Mouse (Mus musculus): ENCODE measurements around the gene Aaed1. TPM values are rescaled to one million over a fixed set of nuclear protein-coding genes. Genes with fewer than 3 reads are reported as not detected.
A peak's percentile ranks its signal among the peaks of the same experiment; 100 is the strongest.

Gene Aaed1
- polyA plus RNA-seq, 1 experiment from 2014 or later, result 20.2 TPM

DNA sequence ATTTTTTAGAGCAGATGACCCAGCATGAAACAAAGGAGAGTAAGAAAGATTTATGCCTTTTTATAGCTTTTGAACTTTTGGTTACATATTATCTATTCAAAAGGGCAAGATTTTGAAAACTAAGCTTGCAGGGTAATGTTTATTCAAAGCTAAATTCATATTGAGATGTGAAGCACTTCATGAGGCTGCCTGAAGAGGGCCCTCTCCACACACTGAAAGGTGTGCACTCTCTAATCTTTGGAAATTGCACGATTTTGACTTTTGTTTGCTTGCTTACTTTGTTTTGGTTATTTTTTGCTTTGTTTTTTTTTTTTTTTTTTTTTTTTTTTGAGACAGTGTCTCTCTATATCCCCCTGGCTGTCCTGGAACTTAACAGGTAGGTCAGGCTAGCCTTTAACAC, 62.1 kb downstream of the Aaed1 start:
- no peaks in the 10 kb centered on the region for H3K27me3 ChIP-seq
- no peaks in the 10 kb centered on the region for H3K9me3 ChIP-seq (replicated peaks)
- 3% methylated on average over 1 of the region's 1 CpGs for WGBS (ENCODE audit: insufficient replicate concordance)
- H3K4me2 ChIP-seq, result no peak overlapping the region; the same call in 1 of the 2 replicates
- H3K4me3 ChIP-seq (replicated peaks), result no peak overlapping the region
- peaks cover 31% of the 10 kb centered on the region for H3K4me1 ChIP-seq (replicated peaks)
- H3K36me3 ChIP-seq (replicated peaks), result no peaks in the 10 kb centered on the region
- no peak overlapping the region for H3K9ac ChIP-seq
- no peak for ATAC-seq (ENCODE audit: insufficient read depth)
- H3K27ac ChIP-seq (replicated peaks), result no peak overlapping the region

GRCm38 (mm10) chr13:64248775-64249524, 63.6 kb downstream of the Aaed1 start:
- WGBS (ENCODE audit: insufficient replicate concordance), result 3% methylated on average over 22 of the region's 22 CpGs
- ATAC-seq (ENCODE audit: insufficient read depth), result peak; percentile 82
- H3K4me2 ChIP-seq, result peak overlapping the region; percentile 95
- peak overlapping the region; percentile 69 for H3K4me3 ChIP-seq (replicated peaks)
- no peaks in the 10 kb centered on the region for H3K36me3 ChIP-seq (replicated peaks)
- H3K9me3 ChIP-seq (replicated peaks), result no peaks in the 10 kb centered on the region
- peak overlapping the region; percentile 56 for H3K9ac ChIP-seq
- H3K27ac ChIP-seq (replicated peaks), result peak overlapping the region; percentile 81
- H3K4me1 ChIP-seq (replicated peaks), result peaks cover 31% of the 10 kb centered on the region
- no peaks in the 10 kb centered on the region for H3K27me3 ChIP-seq

- Histone ChIP-seq H3K27me3 (no peaks in the 10 kb centered on the region), H3K36me3 (replicated peaks) (no peaks in the 10 kb centered on the region), H3K27ac (replicated peaks) (peak overlapping the region; percentile 81), H3K4me1 (replicated peaks) (peaks cover 31% of the 10 kb centered on the region), H3K4me3 (replicated peaks) (peak overlapping the region; percentile 69), H3K9me3 (replicated peaks) (no peaks in the 10 kb centered on the region), H3K9ac (peak overlapping the region; percentile 56), H3K4me2 (peak overlapping the region; percentile 95)
- ATAC-seq (ENCODE audit: insufficient read depth), result peak; percentile 93
- under 1% methylated on average over 24 of the region's 24 CpGs for WGBS (ENCODE audit: insufficient replicate concordance)
These were observed 64.2 kb downstream of the Aaed1 start for GRCm38 (mm10) chr13:64248161-64248774.

DNA sequence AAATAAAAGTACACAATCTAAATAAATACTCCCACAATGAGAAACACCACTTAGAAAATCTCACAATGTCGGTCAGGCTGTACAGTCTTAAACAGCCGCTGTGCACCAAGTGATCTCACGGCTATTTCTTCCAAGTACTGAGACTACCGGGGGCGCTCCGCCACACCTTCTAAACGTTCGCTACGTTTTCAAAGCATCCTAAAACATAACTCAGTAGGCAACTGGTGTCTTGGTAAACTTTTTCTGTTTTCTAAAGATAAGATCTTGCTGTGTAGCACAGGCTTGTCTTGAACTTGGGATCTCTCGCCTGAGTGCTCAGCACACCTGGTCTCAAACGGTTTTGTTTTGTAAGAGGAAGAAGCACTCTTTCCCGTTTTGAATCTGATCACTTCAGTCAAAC, 66.4 kb downstream of the Aaed1 start:
- no peak overlapping the region for H3K4me2 ChIP-seq

GRCm38 (mm10) chr13:64244685-64245261, 67.7 kb downstream of the Aaed1 start:
- 73% methylated on average over 4 of the region's 4 CpGs for WGBS (ENCODE audit: insufficient replicate concordance)
- no peak overlapping the region for H3K9ac ChIP-seq
- H3K27me3 ChIP-seq, result no peaks in the 10 kb centered on the region
- ATAC-seq (ENCODE audit: insufficient read depth), result no peak
- H3K4me3 ChIP-seq (replicated peaks), result no peak overlapping the region
- H3K27ac ChIP-seq (replicated peaks), result no peak overlapping the region
- H3K9me3 ChIP-seq (replicated peaks), result no peaks in the 10 kb centered on the region
- no peaks in the 10 kb centered on the region for H3K36me3 ChIP-seq (replicated peaks)
- no peak overlapping the region for H3K4me2 ChIP-seq
- H3K4me1 ChIP-seq (replicated peaks), result peaks cover 22% of the 10 kb centered on the region

More for the DNA sequence above, 66.4 kb downstream of the Aaed1 start:
- peaks cover 24% of the 10 kb centered on the region for H3K4me1 ChIP-seq (replicated peaks)
- no peak for ATAC-seq (ENCODE audit: insufficient read depth)
- H3K27me3 ChIP-seq, result no peaks in the 10 kb centered on the region
- H3K4me3 ChIP-seq (replicated peaks), result no peak overlapping the region
- H3K9ac ChIP-seq, result no peak overlapping the region
- WGBS (ENCODE audit: insufficient replicate concordance), result 71% methylated on average over 12 of the region's 12 CpGs
- no peaks in the 10 kb centered on the region for H3K36me3 ChIP-seq (replicated peaks)
- no peak overlapping the region for H3K27ac ChIP-seq (replicated peaks)
- no peaks in the 10 kb centered on the region for H3K9me3 ChIP-seq (replicated peaks)

DNA sequence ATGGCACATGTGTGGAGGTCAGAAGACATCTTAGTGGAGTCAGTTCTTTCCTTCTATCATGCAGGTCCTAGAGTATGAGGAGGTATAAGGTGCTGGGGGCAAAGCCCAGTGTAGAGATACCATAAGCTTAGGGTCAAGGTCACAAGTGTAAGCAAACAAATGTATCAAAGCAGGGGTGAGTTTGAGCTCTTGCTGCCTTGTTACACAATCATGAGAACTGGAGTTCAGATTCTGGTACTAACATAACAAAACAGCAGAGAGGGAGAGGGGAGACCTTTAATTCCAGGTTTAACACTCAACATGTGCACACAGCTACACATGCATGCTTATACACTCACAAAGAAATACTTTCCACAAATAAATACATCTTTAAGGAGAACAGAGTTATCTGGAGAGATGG, 69.8 kb downstream of the Aaed1 start:
- Histone ChIP-seq H3K4me2 (no peak overlapping the region), H3K27me3 (no peaks in the 10 kb centered on the region), H3K4me1 (replicated peaks) (peaks cover 10% of the 10 kb centered on the region), H3K4me3 (replicated peaks) (no peak overlapping the region), H3K9me3 (replicated peaks) (no peaks in the 10 kb centered on the region), H3K9ac (no peak overlapping the region), H3K27ac (replicated peaks) (no peak overlapping the region), H3K36me3 (replicated peaks) (no peaks in the 10 kb centered on the region)
- ATAC-seq (ENCODE audit: insufficient read depth), result no peak

- H3K9ac ChIP-seq, result no peak overlapping the region
- H3K4me2 ChIP-seq, result no peak overlapping the region
- no peaks in the 10 kb centered on the region for H3K36me3 ChIP-seq (replicated peaks)
- H3K27me3 ChIP-seq, result no peaks in the 10 kb centered on the region
- H3K27ac ChIP-seq (replicated peaks), result no peak overlapping the region
- H3K4me1 ChIP-seq (replicated peaks), result peaks cover 25% of the 10 kb centered on the region
- no peak for ATAC-seq (ENCODE audit: insufficient read depth)
- H3K9me3 ChIP-seq (replicated peaks), result no peaks in the 10 kb centered on the region
- 63% methylated on average over 7 of the region's 7 CpGs for WGBS (ENCODE audit: insufficient replicate concordance)
- H3K4me3 ChIP-seq (replicated peaks), result no peak overlapping the region
These were observed 71.9 kb downstream of the Aaed1 start for GRCm38 (mm10) chr13:64240626-64241025.

GRCm38 (mm10) chr13:64237681-64238157, 74.8 kb downstream of the Aaed1 start:
- Histone ChIP-seq H3K9ac (no peak overlapping the region), H3K4me1 (replicated peaks) (peaks cover 33% of the 10 kb centered on the region), H3K27me3 (no peaks in the 10 kb centered on the region), H3K4me2 (no peak overlapping the region), H3K9me3 (replicated peaks) (no peaks in the 10 kb centered on the region), H3K36me3 (replicated peaks) (no peaks in the 10 kb centered on the region), H3K4me3 (replicated peaks) (no peak overlapping the region), H3K27ac (replicated peaks) (peak overlapping the region; percentile 64)
- peak; percentile 33; the same call in 1 of the 2 replicates for ATAC-seq (ENCODE audit: insufficient read depth)

GRCm38 (mm10) chr13:64237000-64237680, 75.4 kb downstream of the Aaed1 start:
- peaks cover 33% of the 10 kb centered on the region for H3K4me1 ChIP-seq (replicated peaks)
- no peak overlapping the region for H3K4me2 ChIP-seq
- H3K27me3 ChIP-seq, result no peaks in the 10 kb centered on the region
- no peak overlapping the region for H3K9ac ChIP-seq
- no peaks in the 10 kb centered on the region for H3K36me3 ChIP-seq (replicated peaks)
- H3K4me3 ChIP-seq (replicated peaks), result no peak overlapping the region
- peak; percentile 62 for ATAC-seq (ENCODE audit: insufficient read depth)
- no peaks in the 10 kb centered on the region for H3K9me3 ChIP-seq (replicated peaks)
- peak overlapping the region; percentile 64 for H3K27ac ChIP-seq (replicated peaks)
- 34% methylated on average over 4 of the region's 4 CpGs for WGBS (ENCODE audit: insufficient replicate concordance)

GRCm38 (mm10) chr13:64235777-64236176, 76.7 kb downstream of the Aaed1 start:
- Histone ChIP-seq H3K9me3 (replicated peaks) (no peaks in the 10 kb centered on the region), H3K9ac (no peak overlapping the region), H3K27me3 (no peaks in the 10 kb centered on the region), H3K4me1 (replicated peaks) (peaks cover 28% of the 10 kb centered on the region), H3K4me2 (no peak overlapping the region), H3K27ac (replicated peaks) (no peak overlapping the region), H3K4me3 (replicated peaks) (no peak overlapping the region), H3K36me3 (replicated peaks) (no peaks in the 10 kb centered on the region)
- WGBS (ENCODE audit: insufficient replicate concordance), result 46% methylated on average over 3 of the region's 3 CpGs
- ATAC-seq (ENCODE audit: insufficient read depth), result no peak
